ENCODE assay signal across 11 mouse cellular contexts in the genomic region with DNA sequence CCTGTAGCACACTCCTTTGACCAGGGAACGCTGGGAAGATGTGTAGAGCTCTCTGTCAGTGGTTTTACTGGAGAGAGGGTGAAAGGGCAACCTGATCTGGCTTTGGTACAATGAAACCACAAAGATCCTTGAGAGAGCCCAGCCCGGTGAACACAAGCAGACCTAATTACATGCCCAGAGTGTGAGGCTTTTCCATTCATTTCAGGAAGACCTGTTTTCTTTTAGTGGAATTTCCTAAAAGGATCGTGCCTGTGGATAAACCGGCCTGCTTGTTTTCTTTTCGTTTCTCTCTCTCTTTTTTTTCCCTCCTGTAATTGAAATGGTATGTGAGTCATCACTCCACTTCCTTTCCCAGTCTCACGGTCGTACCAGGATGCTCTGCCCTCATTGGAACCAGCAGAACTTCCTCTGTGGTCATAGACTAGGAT.
A peak's percentile ranks its signal among the peaks of the same experiment; 100 is the strongest.
DNase-seq lines count a peak whose midpoint lies in the region; ATAC-seq and TF ChIP-seq lines count a peak whose summit lies in the region.
"Had no signal": no experiment of that assay in that cellular context is flagged by ENCODE, and none has a peak within 500 bp of the region (broad histone marks: within the 10 kb centered on the region; RNA-seq: fewer than 3 reads in every experiment).

No protein-coding gene starts in this region.

- peaks cover 2% of the 10 kb centered on the region; the same call in 1 of the 2 replicates for H3K4me1 ChIP-seq in heart, adult 2 months (ENCODE audit: control insufficient read depth, insufficient read depth, low read length)
- peaks cover 7% of the 10 kb centered on the region for H3K4me1 ChIP-seq in embryonic facial prominence, embryonic 13.5 days
- peaks cover 12% of the 10 kb centered on the region for H3K4me1 ChIP-seq in limb, embryonic 10.5 days

- peak overlapping the region; percentile 38 for H3K4me2 ChIP-seq in embryonic facial prominence, embryonic 13.5 days
- H3K4me2 ChIP-seq: neural tube, embryonic 13.5 days had no signal

- intact Hi-C loops in heart, adult 2 months (cut with DNase I), result loop anchor here (5.0 kb wide), 1 partner anchor 55 kb away; no protein-coding TSS in a partner anchor
- intact Hi-C loops in heart, postnatal 25 days (cut with DNase I), result loop anchor here (5.0 to 10.0 kb wide), 2 partner anchors 48 to 55 kb away; no protein-coding TSS in a partner anchor

- H3K9ac ChIP-seq in heart, adult 2 months (ENCODE audit: low read depth, low read length), result no peak overlapping the region
- H3K9ac ChIP-seq in embryonic facial prominence, embryonic 13.5 days, result no peak overlapping the region
- H3K9ac ChIP-seq: liver, embryonic 14.5 days; neural tube, embryonic 13.5 days had no signal

- peak overlapping the region; percentile 48 for H3K27ac ChIP-seq in heart, adult 2 months
- peak overlapping the region; percentile 79 for H3K27ac ChIP-seq in embryonic facial prominence, embryonic 13.5 days
- H3K27ac ChIP-seq in limb, embryonic 10.5 days, result peak overlapping the region; percentile 53; the same call in 1 of the 2 replicates
- H3K27ac ChIP-seq: liver, embryonic 14.5 days; neural tube, embryonic 13.5 days had no signal

- H3K27me3 ChIP-seq in heart, adult 2 months (ENCODE audit: control insufficient read depth, insufficient read depth, low read length), result no peaks in the 10 kb centered on the region
- no peaks in the 10 kb centered on the region for H3K27me3 ChIP-seq in embryonic facial prominence, embryonic 13.5 days
- H3K27me3 ChIP-seq in limb, embryonic 10.5 days (ENCODE audit: low read depth, poor library complexity, severe bottlenecking), result no peaks in the 10 kb centered on the region

- peak overlapping the region; percentile 13; the same call in 1 of the 2 replicates for H3K4me3 ChIP-seq in heart, adult 2 months
- H3K4me3 ChIP-seq in embryonic facial prominence, embryonic 13.5 days, result no peak overlapping the region
- H3K4me3 ChIP-seq in limb, embryonic 10.5 days, result no peak overlapping the region
- H3K4me3 ChIP-seq: neural tube, embryonic 13.5 days had no signal

- no peaks in the 10 kb centered on the region for H3K79me2 ChIP-seq in heart, adult 2 months (replicated peaks; ENCODE audit: control insufficient read depth, insufficient read depth, low read length)

- WGBS in heart, adult 2 months, result 25% methylated on average over 7 of the region's 7 CpGs
- 4% methylated on average over 7 of the region's 7 CpGs for whole genome bisulfite sequencing in embryonic facial prominence, embryonic 13.5 days
- WGBS in limb, embryonic 10.5 days, result 11% methylated on average over 7 of the region's 7 CpGs

- TF ChIP-seq CTCF in heart, adult 2 months (IDR thresholded peaks at IDR 0.05), result no peak

- no peak for DNase-seq in heart, adult 2 months
- DNase-seq in heart, postnatal 25 days (ENCODE audit: low spot score), result no peak
- DNase-seq in Muller cell, postnatal 12 days (ENCODE audit: inconsistent ontology term), result peak; percentile 87
- DNase-seq in limb, embryonic 10.5 days (ENCODE audit: low spot score), result peak; percentile 34
- DNase-seq in thymus, postnatal 4 days, result no peak
- DNase-seq in cerebellum, postnatal 36 days, result no peak
- no peak for DNase-seq in testis, postnatal 14 days (ENCODE audit: low spot score)

- H3K36me3 ChIP-seq in heart, adult 2 months (ENCODE audit: control insufficient read depth, insufficient read depth, low read length), result no peaks in the 10 kb centered on the region
- H3K36me3 ChIP-seq in embryonic facial prominence, embryonic 13.5 days, result 0 out of 2 replicates have a peak, but pooled peaks cover 5% of the 10 kb centered on the region
- peaks cover 3% of the 10 kb centered on the region; the same call in 1 of the 2 replicates for H3K36me3 ChIP-seq in limb, embryonic 10.5 days
- H3K36me3 ChIP-seq: G1E; neural tube, embryonic 13.5 days had no signal

- TF ChIP-seq EP300 in heart, adult 2 months (IDR thresholded peaks at IDR 0.05; ENCODE audit: insufficient read depth, low read depth, low read length), result no peak

- no peaks in the 10 kb centered on the region for H3K9me3 ChIP-seq in embryonic facial prominence, embryonic 13.5 days
- no peaks in the 10 kb centered on the region for H3K9me3 ChIP-seq in limb, embryonic 10.5 days (replicated peaks)
- H3K9me3 ChIP-seq: G1E; neural tube, embryonic 13.5 days had no signal

- no peak for TF ChIP-seq POLR2A in heart, adult 2 months (IDR thresholded peaks at IDR 0.05; ENCODE audit: insufficient read depth, low read depth, low read length)

- ATAC-seq in embryonic facial prominence, embryonic 13.5 days (ENCODE audit: insufficient number of reproducible peaks, insufficient read depth, low FRiP score, low TSS enrichment, low read depth), result peak; percentile 52; the same call in 1 of the 2 replicates

Comparison
In these comparisons a context has a peak if more than half of its experiments do, and no peak if none do; other contexts are left out.
1. DNase-seq: peak in Muller cell, postnatal 12 days (single experiment) and limb, embryonic 10.5 days (single experiment); none in heart, adult 2 months (0 of 2), heart, postnatal 25 days (single experiment), thymus, postnatal 4 days (single experiment), cerebellum, postnatal 36 days (0 of 2) and testis, postnatal 14 days (single experiment).
2. Peak in every context shown above with its lines, with median percentiles within 50 percentile points of each other: H3K27ac ChIP-seq.